Mouse (Mus musculus) A20 (cell line): ENCODE data around the gene Dnhd1.
"Not testable (repeated sequence)": the region's sequence is repeated elsewhere in the genome, so short reads cannot be mapped to it uniquely, and the experiment has no call there.

Experiments used
- DNase-seq: peaks from one replicate; pipeline ENCODE4 v3.0.0-alpha.2; 2011; ENCODE audit warnings: low read depth, low spot score

Dnhd1 gene

GRCm38 (mm10) chr7:105740089-105740795, 89.6 kb downstream of the Dnhd1 start:
- no peak for DNase-seq

- no peak for DNase-seq
Observed at GRCm38 (mm10) chr7:105740851-105741250, 90.2 kb downstream of the Dnhd1 start.

GRCm38 (mm10) chr7:105741978-105742377, 91.4 kb downstream of the Dnhd1 start:
- no peak for DNase-seq

GRCm38 (mm10) chr7:105742539-105743215, 92.0 kb downstream of the Dnhd1 start:
- DNase-seq, result not testable (repeated sequence)

- not testable (repeated sequence) for DNase-seq
Observed at GRCm38 (mm10) chr7:105743246-105743925, 92.8 kb downstream of the Dnhd1 start.

GRCm38 (mm10) chr7:105743926-105744590, 93.4 kb downstream of the Dnhd1 start, which contains the start of gene Taf10:
TSS of gene Taf10 (minus strand) at chr7:105744361.
- peak; percentile 95 for DNase-seq

- no peak for DNase-seq
Observed at GRCm38 (mm10) chr7:105747776-105748175, 97.1 kb downstream of the Dnhd1 start.

- peak; percentile 92 for DNase-seq
Observed at GRCm38 (mm10) chr7:105751491-105752433, 101.1 kb downstream of the Dnhd1 start, which contains the start of gene Tpp1. TSS of gene Tpp1 (minus strand) at chr7:105752235.

- no peak for DNase-seq
Observed at GRCm38 (mm10) chr7:105752716-105753115, 102.1 kb downstream of the Dnhd1 start.

GRCm38 (mm10) chr7:105753281-105753680, 102.7 kb downstream of the Dnhd1 start:
- DNase-seq, result no peak

GRCm38 (mm10) chr7:105761813-105762484, 111.3 kb downstream of the Dnhd1 start:
- DNase-seq, result no peak

- DNase-seq, result no peak
Observed at GRCm38 (mm10) chr7:105762517-105763270, 112.1 kb downstream of the Dnhd1 start.

- no peak for DNase-seq
Observed at GRCm38 (mm10) chr7:105764331-105764730, 113.7 kb downstream of the Dnhd1 start.

- DNase-seq, result no peak
Observed at GRCm38 (mm10) chr7:105767729-105768165, 117.1 kb downstream of the Dnhd1 start.

GRCm38 (mm10) chr7:105769959-105770358, 119.3 kb downstream of the Dnhd1 start:
- no peak for DNase-seq
